Mouse (Mus musculus) CH12.LX (cell line): ENCODE results near the gene Mprip. TPM values are rescaled to one million over a fixed set of nuclear protein-coding genes. Genes with fewer than 3 reads are reported as not detected.
A peak's percentile ranks its signal among the peaks of the same experiment; 100 is the strongest.

Experiments
- DNase-seq: peaks from one replicate; pipeline ENCODE4 v3.0.0-alpha.2; 2013; ENCODE audit errors: extremely low read depth
- H3K27ac ChIP-seq: 2 replicates; pipeline ENCODE4 v1.5.1; 2012; ENCODE audit warnings: low read depth, mild to moderate bottlenecking, control low read depth, moderate library complexity; ENCODE audit not compliant: insufficient read depth
- H3K27me3 ChIP-seq: replicated peaks from 2 replicates; pipeline ENCODE3; 2012; ENCODE audit warnings: inconsistent platforms
- H3K36me3 ChIP-seq, 2 experiments: replicated peaks in 1 of 2; 2 replicates each; pipeline versions ENCODE3 to v1.6.1; 2012; ENCODE audit warnings: inconsistent platforms in 1 of 2, low read length in 1 of 2, mild to moderate bottlenecking in 1 of 2, mixed read lengths in 1 of 2, moderate library complexity in 1 of 2; ENCODE audit not compliant: control insufficient read depth in 1 of 2, insufficient read depth in 1 of 2
- H3K4me1 ChIP-seq, 2 experiments: 2 replicates each; pipeline ENCODE4 v1.6.1; 2012; ENCODE audit warnings: inconsistent platforms in 1 of 2, moderate library complexity in 1 of 2; ENCODE audit not compliant: insufficient read depth in 2 of 2, control insufficient read depth in 1 of 2
- H3K4me2 ChIP-seq: 2 replicates; pipeline ENCODE4 v1.6.1; 2012; ENCODE audit warnings: low read depth, mild to moderate bottlenecking, control low read depth; ENCODE audit not compliant: poor library complexity, insufficient read depth, severe bottlenecking
- H3K4me3 ChIP-seq, 3 experiments: fragments of 150-350 bp in 1 of 3; sonication (generic) in 1 of 3; replicated peaks in 1 of 3; 2 replicates each; pipeline versions ENCODE3 to v1.5.1; 2011 to 2012; ENCODE audit warnings: low read depth in 2 of 3, low read length in 2 of 3, mild to moderate bottlenecking in 2 of 3, moderate library complexity in 2 of 3, control low read depth in 1 of 3, improper control_type of control experiment in 1 of 3, inconsistent platforms in 1 of 3, mixed read lengths in 1 of 3; ENCODE audit not compliant: poor library complexity in 1 of 3
- H3K79me2 ChIP-seq: replicated peaks from 2 replicates; pipeline ENCODE4 v1.6.1; 2012; ENCODE audit warnings: mild to moderate bottlenecking, moderate library complexity; ENCODE audit not compliant: control insufficient read depth, poor library complexity, insufficient read depth, severe bottlenecking; ENCODE audit errors: extremely low read depth
- H3K9ac ChIP-seq: 2 replicates; pipeline ENCODE4 v1.6.1; 2012; ENCODE audit warnings: low read depth, mild to moderate bottlenecking, control low read depth, moderate library complexity; ENCODE audit not compliant: insufficient read depth
- H3K9me3 ChIP-seq: replicated peaks from 2 replicates; pipeline ENCODE3; 2012; ENCODE audit warnings: low read length, inconsistent platforms, mixed read lengths
- CTCF ChIP-seq, 2 experiments: IDR thresholded peaks in 1 of 2; conservative IDR thresholded peaks in 1 of 2; 2 replicates each; pipeline ENCODE4 v1.5.1; 2011 to 2012; ENCODE audit warnings: low read depth in 2 of 2, low read length in 2 of 2, improper control_type of control experiment in 1 of 2, inconsistent platforms in 1 of 2, mild to moderate bottlenecking in 1 of 2, moderate library complexity in 1 of 2
- ELF1 ChIP-seq: IDR thresholded peaks from 2 replicates; pipeline ENCODE4 v1.6.1; 2014; ENCODE audit warnings: low read depth, mild to moderate bottlenecking, inconsistent platforms, low read length, improper control_type of control experiment
- EP300 ChIP-seq: IDR thresholded peaks from 2 replicates; pipeline ENCODE4 v1.6.1; 2011; ENCODE audit warnings: low read length, improper control_type of control experiment
- HCFC1 ChIP-seq: IDR thresholded peaks from 2 replicates; pipeline ENCODE4 v1.6.1; 2012; ENCODE audit warnings: low read depth, mild to moderate bottlenecking, inconsistent platforms, low read length, improper control_type of control experiment
- JUN ChIP-seq: IDR thresholded peaks from 2 replicates; pipeline ENCODE4 v1.6.1; 2011; ENCODE audit warnings: low read depth, mild to moderate bottlenecking, low read length, improper control_type of control experiment, moderate library complexity; ENCODE audit not compliant: insufficient read depth
- MAFK ChIP-seq: IDR thresholded peaks from 2 replicates; pipeline ENCODE4 v1.6.1; 2011; ENCODE audit warnings: low read length, improper control_type of control experiment; ENCODE audit not compliant: insufficient replicate concordance
- MAZ ChIP-seq: IDR thresholded peaks from 2 replicates; pipeline ENCODE4 v1.6.1; 2012; ENCODE audit warnings: low read depth, mild to moderate bottlenecking, inconsistent platforms, low read length, improper control_type of control experiment, moderate library complexity
- POLR2A ChIP-seq: IDR thresholded peaks from 2 replicates; pipeline ENCODE4 v1.6.1; 2011; ENCODE audit warnings: low read depth, mild to moderate bottlenecking, improper control_type of control experiment, low read length
- POLR2AphosphoS2 ChIP-seq: IDR thresholded peaks from 2 replicates; pipeline ENCODE4 v1.6.1; 2011; ENCODE audit warnings: low read depth, low read length, improper control_type of control experiment
- RCOR1 ChIP-seq: conservative IDR thresholded peaks from 2 replicates; pipeline ENCODE4 v1.6.1; 2012; ENCODE audit warnings: low read depth, mild to moderate bottlenecking, inconsistent platforms, low read length, improper control_type of control experiment
- TCF12 ChIP-seq: IDR thresholded peaks from 2 replicates; pipeline ENCODE4 v1.6.1; 2014; ENCODE audit warnings: low read depth, mild to moderate bottlenecking, inconsistent platforms, low read length, improper control_type of control experiment
- UBTF ChIP-seq: IDR thresholded peaks from 2 replicates; pipeline ENCODE4 v1.6.1; 2012; ENCODE audit warnings: low read depth, mild to moderate bottlenecking, inconsistent platforms, low read length, improper control_type of control experiment, moderate library complexity
- USF1 ChIP-seq: IDR thresholded peaks from 2 replicates; pipeline ENCODE4 v1.6.1; 2014; ENCODE audit warnings: low read depth, mild to moderate bottlenecking, inconsistent platforms, low read length, improper control_type of control experiment
- ZKSCAN1 ChIP-seq: IDR thresholded peaks from 2 replicates; pipeline ENCODE4 v1.6.1; 2012; ENCODE audit warnings: low read depth, inconsistent platforms, low read length, improper control_type of control experiment, borderline replicate concordance
- dilution Hi-C: fragments of 300-500 bp; cut with MboI; formaldehyde crosslinking; loops from 2 replicates; pipeline ENCODE4 v1.14.3; 2020; ENCODE audit warnings: low sequenced_read_pairs; ENCODE audit not compliant: extremely low pct_unique_long_range_greater_than_20kb, extremely low pct_ligation_motif_present
- in situ Hi-C: fragments of 300-500 bp; cut with MboI; formaldehyde crosslinking; loops from 3 replicates; pipeline ENCODE4 v1.14.3; 2019; ENCODE audit warnings: low sequenced_read_pairs, low pct_ligation_motif_present, low pct_unique_long_range_greater_than_20kb, mixed read lengths
- polyA plus RNA-seq: library from polyadenylated mRNA; unstranded; fragments of >175 nt; gene quantifications from 2 replicates; pipeline ENCODE4 v1.2.1, GENCODE M21; 2012; ENCODE audit warnings: low read depth; ENCODE audit not compliant: insufficient read length
- total RNA-seq, 2 experiments: library from RNA; depleted of rRNA; stranded (reverse); fragments of 300-350 nt in 1 of 2; fragments of >200 nt in 1 of 2; gene quantifications; 2 replicates each; pipeline ENCODE4 v1.2.3; 2012 to 2014

Gene Mprip
- total and polyA plus RNA-seq, 3 experiments, result 50.6 to 59.5 (median 56.4) TPM

GRCm38 (mm10) chr11:59635821-59636694, 25.0 kb upstream of the Mprip start:
- Histone ChIP-seq H3K36me3 (no peaks in the 10 kb centered on the region), H3K9me3 (no peaks in the 10 kb centered on the region), H3K4me2 (no peak overlapping the region), H3K27me3 (peaks cover under 1% of the 10 kb centered on the region), H3K79me2 (no peaks in the 10 kb centered on the region), H3K9ac (no peak overlapping the region), H3K4me3 (no peak overlapping the region), H3K4me1 (peaks cover 4 to 24% of the 10 kb centered on the region in 2 experiments), H3K27ac (no peak overlapping the region)
- in situ Hi-C loops (no loop called here), dilution Hi-C loops (no loop called here)
- no peak for DNase-seq
- TF ChIP-seq UBTF, result no peak
- TF ChIP-seq MAZ, result no peak
- TF ChIP-seq USF1, result no peak
- no peak for TF ChIP-seq MAFK
- TF ChIP-seq HCFC1, result no peak
- no peak for TF ChIP-seq CTCF (conservative IDR thresholded peaks at IDR 0.05 in 1 of 2, IDR thresholded peaks at IDR 0.05 in 1 of 2; ENCODE audit: low read depth in 2 of 2, low read length in 2 of 2)

GRCm38 (mm10) chr11:59636695-59637414, 24.2 kb upstream of the Mprip start:
- Histone ChIP-seq H3K4me1 (peaks cover 4 to 24% of the 10 kb centered on the region in 2 experiments), H3K36me3 (no peaks in the 10 kb centered on the region), H3K4me2 (no peak overlapping the region), H3K79me2 (no peaks in the 10 kb centered on the region), H3K4me3 (no peak overlapping the region), H3K27me3 (no peaks in the 10 kb centered on the region)
- peak; percentile 40; the same call in 1 of the 2 replicates for TF ChIP-seq POLR2A
- TF ChIP-seq EP300, result no peak
- no peak for TF ChIP-seq POLR2AphosphoS2
- no peak for TF ChIP-seq MAFK
- TF ChIP-seq ZKSCAN1, result no peak
- no peak for TF ChIP-seq JUN
- peak; percentile 41; the same call in 1 of the 2 replicates for TF ChIP-seq ELF1
- TF ChIP-seq TCF12, result no peak
- TF ChIP-seq RCOR1, result no peak
- TF ChIP-seq, all 38 proteins: peak for 2
- H3K9ac ChIP-seq, result no peak overlapping the region
- H3K9me3 ChIP-seq, result no peaks in the 10 kb centered on the region
- in situ Hi-C loops, result no loop called here
- no peak overlapping the region for H3K27ac ChIP-seq
- DNase-seq, result peak; percentile 73
- dilution Hi-C loops, result no loop called here
